Mouse (Mus musculus): ENCODE results near the gene Tcaf2.
A peak's percentile ranks its signal among the peaks of the same experiment; 100 is the strongest.

Tcaf2 gene

GRCm38 (mm10) chr6:42644912-42645549 lies at the start of gene Tcaf2:
TSS of gene Tcaf2 (minus strand) at chr6:42645254.
- peak; percentile 25 for DNase-seq

DNA sequence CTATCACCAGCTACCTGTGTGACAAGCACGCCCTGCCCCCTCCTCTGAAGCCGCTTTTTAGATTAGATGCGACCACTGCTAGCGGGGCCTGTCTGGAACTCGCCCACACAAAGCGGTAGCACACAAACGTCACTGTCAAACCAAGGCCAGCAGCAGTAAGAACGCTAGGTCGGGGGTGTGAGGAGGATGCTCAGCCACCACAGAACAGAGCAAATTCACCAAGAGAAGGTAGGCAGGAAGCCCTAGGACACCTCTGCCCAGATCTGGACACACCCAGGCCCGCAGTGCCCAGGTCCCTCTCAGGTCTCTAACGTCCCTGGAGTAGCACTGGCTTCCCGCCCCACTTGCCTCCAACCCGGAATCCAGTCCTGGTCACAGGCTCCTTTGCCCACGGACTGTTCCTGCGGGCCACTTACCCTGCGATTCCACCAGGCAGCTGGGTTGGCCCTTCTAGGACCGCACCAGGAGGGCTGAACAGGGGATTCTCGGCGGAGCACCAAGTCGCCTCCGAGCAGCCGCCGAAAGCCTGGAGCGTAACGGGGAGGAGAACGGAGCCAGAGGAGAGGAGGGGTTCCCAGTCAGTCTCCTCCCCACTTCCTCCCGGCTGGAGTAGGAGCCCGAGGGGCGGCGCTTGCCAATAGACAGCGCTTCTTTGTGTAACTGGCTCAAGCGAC lies 47.6 kb upstream of the Tcaf2 start:
- DNase-seq, result no peak

- DNase-seq, result no peak
These were observed 47.1 kb upstream of the Tcaf2 start for GRCm38 (mm10) chr6:42692154-42692516.

DNA sequence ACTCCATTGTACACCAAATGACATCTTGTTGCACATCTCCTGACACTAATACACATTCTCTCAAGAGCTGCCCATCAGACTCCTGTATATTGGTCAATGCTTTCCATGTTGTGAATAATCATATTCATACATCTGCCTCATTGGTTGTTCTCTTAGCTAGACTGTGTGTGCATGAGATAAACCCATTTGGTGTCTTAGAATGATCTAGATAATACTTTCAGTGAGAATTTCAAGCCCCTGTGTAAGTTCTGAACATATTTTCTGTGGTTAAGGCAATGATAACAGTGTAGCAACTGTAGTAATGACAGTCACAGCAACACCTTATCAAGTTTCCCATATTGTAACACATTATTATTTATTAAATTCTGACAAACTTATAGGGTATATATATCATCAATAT lies 44.7 kb upstream of the Tcaf2 start:
- no peak for DNase-seq

DNA sequence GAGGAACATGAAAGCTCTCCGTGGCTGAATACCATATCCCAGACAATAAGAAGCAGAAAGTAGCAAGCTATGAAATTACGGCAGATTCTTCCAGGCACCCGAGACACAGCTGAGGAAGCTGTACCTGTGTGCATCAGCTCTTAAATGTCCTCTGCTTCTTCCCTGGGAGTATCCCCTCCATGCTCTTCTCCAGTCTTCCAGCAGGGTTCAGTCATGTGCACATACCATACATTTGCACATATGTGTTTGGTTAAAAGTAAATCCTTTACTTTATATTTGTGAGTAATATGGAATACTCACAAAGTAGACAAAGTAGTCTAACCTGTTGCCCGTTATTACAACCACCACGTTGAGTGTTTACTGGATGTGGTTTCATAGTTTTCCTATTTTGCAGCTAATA lies 42.9 kb upstream of the Tcaf2 start:
- DNase-seq, result no peak

DNA sequence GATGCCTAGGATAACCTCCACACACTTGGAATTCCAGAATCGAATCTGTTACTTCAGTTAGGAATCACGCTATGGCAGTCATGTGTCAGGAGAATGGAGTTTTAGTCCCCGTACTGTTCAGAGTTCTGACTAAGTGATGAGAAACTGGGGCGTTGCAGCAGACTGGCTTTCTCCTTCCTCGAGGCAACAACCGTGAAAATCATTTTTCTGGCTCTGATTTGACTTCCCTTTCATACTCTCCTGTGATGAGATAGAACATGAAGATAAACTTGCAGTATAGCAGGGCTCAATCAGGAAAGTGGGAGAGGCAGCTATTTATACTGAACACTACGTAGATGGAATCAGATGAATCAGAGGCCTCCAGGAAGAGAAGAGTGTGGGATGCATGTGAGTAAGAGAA lies 35.0 kb upstream of the Tcaf2 start:
- no peak for DNase-seq

- DNase-seq, result no peak
These were observed 31.0 kb upstream of the Tcaf2 start for GRCm38 (mm10) chr6:42676011-42676410.

DNA sequence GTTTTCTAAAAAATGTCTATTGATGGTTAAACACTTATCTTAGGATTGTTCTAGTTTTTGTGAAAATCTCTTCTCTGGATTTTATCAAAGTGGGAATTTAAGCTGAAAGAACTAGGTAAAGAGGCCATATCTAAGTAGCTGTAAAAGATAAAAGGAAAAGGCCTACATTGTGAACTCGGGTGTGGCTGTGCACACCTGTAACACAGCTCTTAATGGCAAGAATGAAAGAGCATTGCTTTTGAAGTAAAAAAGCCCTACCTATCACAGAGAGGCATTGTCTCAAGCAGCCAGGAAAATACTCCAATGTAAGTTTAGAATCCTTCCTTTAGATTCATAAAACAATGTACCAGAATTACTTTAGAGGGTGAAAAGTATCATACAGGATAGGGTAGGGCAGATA lies 26.7 kb upstream of the Tcaf2 start:
- DNase-seq, result no peak

DNA sequence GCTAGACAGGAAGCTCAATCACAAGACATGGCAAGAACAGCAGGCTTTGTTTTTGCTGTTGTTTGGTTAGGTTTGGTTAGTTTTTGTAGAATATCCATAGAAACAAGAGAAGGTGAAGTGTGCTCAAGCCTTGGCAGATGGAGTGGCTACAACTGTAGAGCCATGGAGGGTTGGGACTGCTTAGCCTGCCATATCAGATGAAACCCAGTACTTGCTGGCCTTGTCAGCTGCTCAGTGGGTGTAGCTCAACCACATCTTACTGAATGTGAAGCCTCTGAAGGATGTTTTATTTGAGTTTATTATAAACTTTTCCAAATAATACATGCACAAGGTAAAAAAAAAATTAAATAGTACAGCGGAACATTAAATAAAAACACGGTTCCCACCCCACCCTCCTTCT lies 22.7 kb upstream of the Tcaf2 start:
- DNase-seq, result no peak

GRCm38 (mm10) chr6:42661739-42662138 lies 16.7 kb upstream of the Tcaf2 start:
- no peak for DNase-seq

DNA sequence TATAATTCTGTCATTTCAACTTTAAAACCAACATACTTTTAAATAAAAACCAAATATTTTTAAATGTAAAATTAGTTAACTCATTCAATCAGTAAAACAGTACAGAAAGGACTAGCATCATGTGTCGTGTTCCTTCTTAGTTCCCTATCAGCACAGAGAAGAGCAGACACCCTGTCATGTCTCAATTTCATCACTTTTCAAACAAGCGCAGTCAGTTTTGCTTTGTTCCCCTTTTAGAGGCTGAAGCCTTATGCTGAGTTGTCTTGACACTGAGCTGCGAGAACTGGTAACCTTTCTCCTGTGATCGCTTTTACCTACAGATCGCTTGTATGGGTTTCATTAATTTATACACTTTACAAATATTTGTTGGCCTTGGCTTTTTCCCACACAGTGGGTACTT lies 10.7 kb downstream of the Tcaf2 start:
- DNase-seq, result no peak

DNA sequence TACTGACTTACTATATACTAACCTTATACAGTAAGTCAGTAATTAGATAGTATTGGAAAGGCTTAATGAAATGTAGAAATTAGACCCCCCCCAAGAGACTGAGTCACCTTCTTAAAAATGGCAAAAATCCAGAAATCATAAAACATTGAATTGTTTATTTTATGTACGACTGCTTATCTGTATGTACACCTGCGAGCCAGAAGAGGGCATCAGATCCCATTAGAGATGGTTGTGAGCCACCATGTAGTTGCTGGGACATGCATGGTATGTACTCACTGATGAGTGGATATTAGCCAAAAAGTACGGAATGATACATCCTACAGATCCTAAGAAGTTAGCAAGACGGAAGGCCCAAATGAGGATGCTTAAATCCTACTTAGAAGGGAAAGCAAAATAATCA lies 13.7 kb downstream of the Tcaf2 start:
- no peak for DNase-seq

DNA sequence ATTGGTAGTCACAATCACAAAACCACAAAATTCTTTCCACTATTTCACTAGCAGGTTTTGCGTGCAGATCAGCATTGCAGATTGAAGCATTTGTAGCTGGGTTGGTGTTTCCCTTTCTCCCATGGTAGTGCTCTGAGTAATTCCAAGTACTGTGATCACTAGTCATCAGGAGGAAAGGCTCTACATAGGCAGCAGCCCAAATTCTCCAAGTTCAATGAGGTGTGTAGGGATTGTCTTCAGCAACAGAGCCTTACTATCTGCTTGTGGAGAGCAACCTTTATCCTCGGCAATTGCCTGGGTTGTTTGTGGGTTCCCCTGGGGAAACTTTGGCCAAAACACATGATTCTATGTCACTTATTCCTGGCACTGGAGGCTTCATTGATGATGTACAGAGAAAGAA lies 28.1 kb downstream of the Tcaf2 start:
- no peak for DNase-seq

DNA sequence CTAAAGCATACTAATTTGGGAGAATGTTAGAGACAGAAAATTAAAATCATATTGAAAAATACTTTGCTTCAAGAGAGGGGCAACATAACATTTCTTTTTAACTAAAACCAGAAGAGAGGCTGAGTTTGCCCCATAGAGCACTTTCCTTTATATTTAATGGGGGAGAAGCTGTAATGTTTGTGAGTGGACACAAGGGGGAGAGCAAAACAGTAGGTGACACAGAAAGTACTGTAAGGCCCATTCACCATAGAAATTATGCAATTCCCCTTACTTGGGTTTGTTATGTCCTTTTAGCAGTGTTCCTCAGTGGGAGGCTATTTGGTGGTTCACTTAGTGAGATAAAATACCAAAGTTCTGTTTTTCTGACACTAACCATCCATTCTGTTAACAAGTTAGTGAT lies 32.8 kb downstream of the Tcaf2 start:
- DNase-seq, result no peak

DNA sequence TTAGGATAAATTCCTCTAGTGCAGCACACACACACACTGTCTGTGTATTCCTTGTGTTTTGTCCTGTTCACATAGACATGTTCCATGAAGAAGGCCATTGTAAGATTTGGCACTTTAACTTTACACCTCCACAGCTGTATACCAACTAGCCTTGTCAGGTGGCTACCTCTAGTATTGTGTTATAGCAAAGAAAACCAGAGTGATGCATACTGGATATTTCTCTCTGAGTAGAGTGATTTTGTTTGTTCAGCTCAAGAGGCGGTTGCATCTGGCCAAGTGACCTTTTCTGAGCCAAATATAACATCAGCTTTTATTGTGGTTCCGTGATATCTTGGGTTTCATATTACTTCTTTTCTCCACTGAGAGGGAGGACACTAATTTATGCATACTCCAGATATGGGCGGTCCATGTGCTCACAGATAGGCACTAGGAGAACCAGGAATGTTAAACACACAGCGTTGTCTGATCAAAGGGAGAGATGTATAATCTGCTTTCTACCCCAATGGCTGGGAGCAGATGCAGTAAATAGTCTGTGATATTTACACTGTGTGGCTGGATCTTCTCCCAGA lies 34.0 kb downstream of the Tcaf2 start:
- DNase-seq, result no peak

DNA sequence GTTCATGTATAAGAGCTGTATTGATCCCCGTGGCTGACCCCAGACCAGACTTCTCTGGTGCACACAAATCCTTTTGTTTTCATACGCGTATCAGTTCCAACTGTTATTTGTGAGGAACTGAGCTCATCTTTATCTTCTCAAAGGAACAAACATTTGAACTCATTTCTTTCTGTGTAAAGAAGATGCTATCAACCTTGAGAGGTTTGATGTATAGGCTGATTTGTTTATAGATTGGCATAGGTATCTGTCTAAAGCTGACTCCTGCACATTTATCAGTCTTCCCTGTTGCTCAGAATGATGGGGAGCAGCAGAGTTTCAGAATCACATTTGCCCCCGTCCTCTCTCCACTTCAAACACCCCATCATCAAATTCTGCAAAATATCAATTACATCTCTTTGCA lies 47.5 kb downstream of the Tcaf2 start, which contains the start of gene Tcaf3:
Gene Tcaf3 (minus strand): TSS at position 101 of the 400 bp plus-strand sequence.
- DNase-seq, result no peak

- DNase-seq, result no peak
These were observed 51.7 kb downstream of the Tcaf2 start for GRCm38 (mm10) chr6:42593138-42593882.

- no peak for DNase-seq
These were observed 58.5 kb downstream of the Tcaf2 start for GRCm38 (mm10) chr6:42586569-42586968.

DNA sequence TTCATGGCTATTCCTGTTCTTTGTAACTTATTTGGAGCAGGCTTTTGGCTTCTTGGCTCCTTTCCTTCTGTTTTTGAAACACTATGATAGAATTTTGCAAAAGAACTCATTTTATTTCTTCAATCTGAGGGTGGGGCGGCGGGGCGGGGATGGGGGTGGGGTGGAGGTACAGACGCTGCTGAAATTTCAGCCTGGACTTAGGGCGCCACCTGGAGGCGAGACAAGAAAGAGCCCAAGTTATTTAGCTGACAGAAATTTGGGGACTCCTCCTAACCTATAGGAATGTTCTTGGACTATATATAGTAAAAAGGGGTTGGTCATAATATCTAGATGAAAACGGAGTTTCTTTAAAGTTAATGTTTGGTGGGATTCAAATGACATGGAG lies 61.6 kb downstream of the Tcaf2 start:
- peak; percentile 57 for DNase-seq

- DNase-seq, result no peak
These were observed 62.1 kb downstream of the Tcaf2 start for GRCm38 (mm10) chr6:42582741-42583487.

DNA sequence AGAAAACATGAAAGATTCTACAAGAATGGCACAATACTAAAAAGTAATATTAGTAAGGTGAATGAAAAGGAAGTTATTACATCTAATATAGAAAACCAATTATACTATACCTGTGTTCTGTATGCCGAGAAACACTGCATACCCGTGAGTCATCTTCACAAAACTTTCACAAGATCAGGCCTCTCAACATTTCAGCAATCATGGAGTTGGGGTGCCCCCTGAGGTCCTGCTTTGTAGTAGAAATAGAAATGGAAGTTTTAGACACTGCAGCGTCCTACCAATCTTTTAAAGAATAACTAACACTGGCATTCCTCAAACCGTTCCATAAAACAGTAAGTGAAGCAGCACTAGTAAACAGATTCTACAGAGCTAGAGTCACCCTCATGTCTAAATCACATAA lies 66.4 kb downstream of the Tcaf2 start:
- no peak for DNase-seq

DNA sequence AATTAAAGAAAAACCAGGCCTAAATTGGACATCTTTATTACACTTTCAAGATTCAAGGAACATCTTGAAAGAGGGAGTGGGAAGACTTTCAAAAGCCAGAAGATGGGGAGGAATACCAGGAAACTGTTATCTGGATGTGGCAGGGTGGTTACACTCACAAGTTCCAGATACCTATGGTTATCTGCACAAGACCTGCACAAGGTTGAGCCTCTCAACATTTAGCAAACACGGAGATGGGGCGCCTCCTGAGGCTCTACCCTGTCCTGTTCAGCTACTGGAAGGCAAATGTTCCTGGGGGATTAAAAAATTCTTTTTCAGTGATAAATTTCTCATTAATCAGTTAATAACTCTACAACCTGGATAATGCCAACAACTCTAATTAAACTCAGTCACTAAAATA lies 67.6 kb downstream of the Tcaf2 start:
- DNase-seq, result no peak
